Mouse (Mus musculus): ENCODE results near the gene Hist1h1d.

GRCm38 (mm10) chr13:23513517-23513916, 39.5 kb upstream of the Hist1h1d start:
- TF ChIP-seq POLR2A (IDR thresholded peaks at IDR 0.05; ENCODE audit: insufficient read depth, low read depth, low read length) (no peak), CTCF (IDR thresholded peaks at IDR 0.05) (no peak)
